Mouse (Mus musculus) lung, postnatal 36 days (tissue): ENCODE results near the gene Man2b2.

Experiments
- DNase-seq: peaks from one replicate; pipeline ENCODE4 v3.0.0; 2022; ENCODE audit warnings: mixed read lengths

Man2b2 gene

DNA sequence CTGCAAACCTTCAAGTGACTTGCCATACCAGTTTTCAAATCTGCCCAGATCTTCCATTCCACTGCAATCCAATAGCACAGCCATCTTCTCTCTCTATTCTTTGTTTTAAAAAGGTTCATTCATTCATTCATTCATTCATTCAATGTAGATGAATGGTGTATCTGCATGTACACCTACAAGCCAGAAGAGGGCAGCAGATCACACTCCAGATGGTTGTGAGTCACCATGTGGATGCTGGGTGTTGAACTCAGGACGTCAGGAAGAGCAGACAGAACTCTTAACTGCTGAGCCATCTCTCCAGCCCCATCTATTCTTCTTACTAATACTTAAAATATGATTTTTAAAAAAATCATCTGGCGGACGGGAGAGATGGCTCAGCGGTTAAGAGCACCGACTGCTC is 73.4 kb downstream of the Man2b2 start:
- DNase-seq: peak; percentile 15
